Mouse (Mus musculus): ENCODE results near the gene Pakap.

DNA sequence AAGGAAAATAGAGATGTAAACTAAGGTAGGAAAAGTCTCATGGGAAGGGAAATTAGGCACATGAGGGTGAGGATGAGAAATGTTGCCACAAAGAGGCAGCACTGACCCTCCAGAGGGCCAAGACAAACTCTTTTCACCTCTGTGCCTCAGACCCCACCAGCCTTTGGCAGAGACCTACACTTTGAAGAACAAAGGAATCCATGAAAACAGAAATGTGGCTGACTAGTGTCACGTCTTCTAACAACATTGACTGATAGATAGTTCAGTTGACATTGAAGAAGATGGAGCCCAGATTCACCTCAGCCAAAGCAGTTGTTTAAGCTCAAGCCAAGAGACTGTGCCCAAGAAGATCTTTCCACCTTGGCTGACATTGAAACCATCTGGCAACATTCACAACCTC, 57.8 kb downstream of the Pakap start:
- no peak for TF ChIP-seq CTCF (IDR thresholded peaks at IDR 0.05; ENCODE audit: low read depth)
- no peak for TF ChIP-seq EP300 (IDR thresholded peaks at IDR 0.05; ENCODE audit: low read depth)

All from liver, embryonic 14.5 days (tissue).